ENCODE assay signal across 8 mouse cellular contexts in genomic region chr15:79670249-79670971, GRCm38 (mm10). TPM values are rescaled to one million over a fixed set of nuclear protein-coding genes. Genes with fewer than 3 reads are reported as not detected.
DNase-seq lines count a peak whose midpoint lies in the region; ATAC-seq and TF ChIP-seq lines count a peak whose summit lies in the region.

Tomm22 (plus strand) TSS chr15:79670861.

- H3ac ChIP-seq in myocyte (ENCODE audit: control insufficient read depth, insufficient read length): peak within 1 kb of the TSS; percentile 59

- peak within 1 kb of the TSS; percentile 92 for H3K4me3 ChIP-seq in bone marrow macrophage, adult 2 months (ENCODE audit: insufficient read depth, low read length)
- H3K4me3 ChIP-seq in embryonic fibroblast, embryonic 13.5 days (ENCODE audit: insufficient read depth, low read length): peak within 1 kb of the TSS; percentile 86
- peak within 1 kb of the TSS; percentile 97 for H3K4me3 ChIP-seq in heart, embryonic 10.5 days
- peak within 1 kb of the TSS; percentile 93 for H3K4me3 ChIP-seq in kidney, embryonic 16.5 days (ENCODE audit: low read length)
- peak within 1 kb of the TSS; percentile 94 for H3K4me3 ChIP-seq in liver, adult 2 months (ENCODE audit: insufficient read depth, low read depth, low read length)
- H3K4me3 ChIP-seq in myocyte: peak within 1 kb of the TSS; percentile 76

- H3K27ac ChIP-seq in bone marrow macrophage, adult 2 months (ENCODE audit: insufficient read depth, low read depth, low read length): no peak within 1 kb of the TSS
- H3K27ac ChIP-seq in embryonic fibroblast, embryonic 13.5 days (ENCODE audit: insufficient read depth, low read length): no peak within 1 kb of the TSS
- peak within 1 kb of the TSS; percentile 95 for H3K27ac ChIP-seq in heart, embryonic 10.5 days
- H3K27ac ChIP-seq in kidney, embryonic 16.5 days (ENCODE audit: low read length): no peak within 1 kb of the TSS
- peak within 1 kb of the TSS; percentile 38; the same call in 1 of the 2 replicates for H3K27ac ChIP-seq in liver, adult 2 months (replicated peaks; ENCODE audit: insufficient read depth, low read depth, low read length)

- peak; percentile 93 for DNase-seq in A20 (ENCODE audit: low read depth, low spot score)
- peak; percentile 95 for DNase-seq in heart, embryonic 10.5 days (ENCODE audit: low spot score)
- peak; percentile 81 for DNase-seq in liver, adult 2 months (ENCODE audit: extremely low read depth, low read depth, low spot score)
- peak; percentile 95 for DNase-seq in splenic B cell, adult 2 months (ENCODE audit: low read depth, low spot score)

- peaks cover 50% of the 10 kb centered on the region for H3K36me3 ChIP-seq in heart, embryonic 10.5 days
- peaks cover 35% of the 10 kb centered on the region for H3K36me3 ChIP-seq in kidney, embryonic 16.5 days (ENCODE audit: insufficient read depth, low read length)
- H3K36me3 ChIP-seq in liver, adult 2 months (ENCODE audit: control insufficient read depth, insufficient read depth, low read length): peaks cover 11% of the 10 kb centered on the region
- peaks cover 26% of the 10 kb centered on the region for H3K36me3 ChIP-seq in myocyte (ENCODE audit: control insufficient read depth, insufficient read depth)
- peaks cover 11% of the 10 kb centered on the region; the same call in 1 of the 2 replicates for H3K36me3 ChIP-seq in splenic B cell, adult 2 months (ENCODE audit: control insufficient read depth, insufficient read depth, low read length, poor library complexity, severe bottlenecking)

- no peak for TF ChIP-seq POLR2A in bone marrow macrophage, adult 2 months (IDR thresholded peaks at IDR 0.05; ENCODE audit: borderline replicate concordance, low read depth, low read length)
- peak; percentile 72 for TF ChIP-seq POLR2A in embryonic fibroblast, embryonic 13.5 days (IDR thresholded peaks at IDR 0.05; ENCODE audit: low read depth, low read length)
- peak; percentile 55; the same call in 1 of the 2 replicates for TF ChIP-seq POLR2A in liver, adult 2 months (IDR thresholded peaks at IDR 0.05; ENCODE audit: extremely low read depth, insufficient read depth, low read length)
- TF ChIP-seq POLR2A in myocyte (IDR thresholded peaks at IDR 0.05; ENCODE audit: insufficient read length, low read depth): peak; percentile 81

- no peaks in the 10 kb centered on the region for H3K27me3 ChIP-seq in heart, embryonic 10.5 days (ENCODE audit: insufficient read depth, poor library complexity, severe bottlenecking)
- H3K27me3 ChIP-seq in kidney, embryonic 16.5 days (ENCODE audit: insufficient read depth, low read length): no peaks in the 10 kb centered on the region
- H3K27me3 ChIP-seq in liver, adult 2 months (ENCODE audit: control insufficient read depth, insufficient read depth, low read length): no peaks in the 10 kb centered on the region
- H3K27me3 ChIP-seq in myocyte (ENCODE audit: control insufficient read depth, insufficient read depth, insufficient read length): no peaks in the 10 kb centered on the region
- no peaks in the 10 kb centered on the region for H3K27me3 ChIP-seq in splenic B cell, adult 2 months (ENCODE audit: control insufficient read depth, insufficient read depth, low read length, poor library complexity, severe bottlenecking)

- peaks cover 10% of the 10 kb centered on the region for H3K79me2 ChIP-seq in liver, adult 2 months (ENCODE audit: control insufficient read depth, insufficient read depth, low read length)
- peaks cover 29% of the 10 kb centered on the region for H3K79me2 ChIP-seq in myocyte (ENCODE audit: control insufficient read depth, insufficient read depth)

- peak within 1 kb of the TSS; percentile 91 for H3K9ac ChIP-seq in kidney, embryonic 16.5 days (replicated peaks; ENCODE audit: low read length)
- H3K9ac ChIP-seq in liver, adult 2 months (ENCODE audit: low read depth, low read length): peak within 1 kb of the TSS; percentile 94

- H3K4me1 ChIP-seq in bone marrow macrophage, adult 2 months (ENCODE audit: control insufficient read depth, insufficient read depth, low read length): peaks cover 2% of the 10 kb centered on the region
- H3K4me1 ChIP-seq in embryonic fibroblast, embryonic 13.5 days (ENCODE audit: control insufficient read depth, insufficient read depth, low read length): peaks cover 5% of the 10 kb centered on the region; the same call in 1 of the 2 replicates
- H3K4me1 ChIP-seq in heart, embryonic 10.5 days: peaks cover 18% of the 10 kb centered on the region
- peaks cover 6% of the 10 kb centered on the region for H3K4me1 ChIP-seq in kidney, embryonic 16.5 days (ENCODE audit: insufficient read depth, low read length)
- H3K4me1 ChIP-seq in liver, adult 2 months (ENCODE audit: control insufficient read depth, insufficient read depth, low read length): peaks cover 8% of the 10 kb centered on the region

- 20% methylated on average over 33 of the region's 33 CpGs for WGBS in heart, embryonic 10.5 days
- WGBS in kidney, embryonic 16.5 days: 19% methylated on average over 33 of the region's 33 CpGs
- WGBS in liver, adult 2 months: 11% methylated on average over 33 of the region's 33 CpGs

- ATAC-seq in kidney, embryonic 16.5 days (ENCODE audit: low FRiP score, low TSS enrichment): peak; percentile 98

- H3K4me2 ChIP-seq in kidney, embryonic 16.5 days (replicated peaks; ENCODE audit: low read depth, low read length): peak within 1 kb of the TSS; percentile 69
- H3K4me2 ChIP-seq in myocyte (ENCODE audit: low read depth): peak within 1 kb of the TSS; percentile 96

- no peaks in the 10 kb centered on the region for H3K9me3 ChIP-seq in heart, embryonic 10.5 days
- no peaks in the 10 kb centered on the region for H3K9me3 ChIP-seq in kidney, embryonic 16.5 days (ENCODE audit: low read length)

- TF ChIP-seq CTCF in bone marrow macrophage, adult 2 months (IDR thresholded peaks at IDR 0.05; ENCODE audit: low read depth, low read length): no peak
- TF ChIP-seq CTCF in embryonic fibroblast, embryonic 13.5 days (IDR thresholded peaks at IDR 0.05; ENCODE audit: borderline replicate concordance, insufficient read depth, low read length): no peak
- TF ChIP-seq CTCF in liver, adult 2 months (IDR thresholded peaks at IDR 0.05; ENCODE audit: low read depth, low read length): peak; percentile 70

TF ChIP-seq in myocyte, 11 proteins besides CTCF, POLR2A, EP300 and RAD21:
- TF ChIP-seq POLR2AphosphoS2 (IDR thresholded peaks at IDR 0.05; ENCODE audit: insufficient read length, low read depth): peak; percentile 85
- TF ChIP-seq MYOD1 (IDR thresholded peaks at IDR 0.05; ENCODE audit: control insufficient read depth in 1 of 3, insufficient read length in 2 of 3, low read depth in 2 of 3): no peak
- TF ChIP-seq REST (IDR thresholded peaks at IDR 0.05; ENCODE audit: insufficient read depth, insufficient read length): no peak
- no peak for TF ChIP-seq TCF3 (IDR thresholded peaks at IDR 0.05; ENCODE audit: insufficient read length, low read depth)
- TF ChIP-seq MYOG (IDR thresholded peaks at IDR 0.05; ENCODE audit: control insufficient read depth in 1 of 3, insufficient read depth in 1 of 3, insufficient read length in 2 of 3, low read depth in 2 of 3): no peak
- TF ChIP-seq TCF12 (IDR thresholded peaks at IDR 0.05; ENCODE audit: insufficient read depth, poor library complexity, severe bottlenecking): no peak
- peak; percentile 56 for TF ChIP-seq SRF (IDR thresholded peaks at IDR 0.05; ENCODE audit: control insufficient read depth, insufficient read length, low read depth)

RNA-seq across cellular contexts. Expression of gene Tomm22, which starts in this region (rescaled TPM):
- polyA plus RNA-seq in bone marrow macrophage, adult 2 months (2012; ENCODE audit: insufficient read depth, insufficient read length, missing spikeins): 129 and 135 TPM in 2 replicates
- polyA plus RNA-seq in embryonic fibroblast, embryonic 13.5 days (2011; ENCODE audit: insufficient read length, low read depth, missing spikeins): 131 and 148 TPM in 2 replicates
- polyA plus RNA-seq in heart, embryonic 10.5 days (2016; fragmentation: Nextera tagmentation; extraction: Ambion mirVana): 258 and 286 TPM in 2 replicates
- polyA plus RNA-seq in kidney, embryonic 16.5 days (2015; fragmentation: Nextera tagmentation; extraction: Ambion mirVana): 262 and 263 TPM in 2 replicates
- 46.0 and 52.8 TPM in 2 replicates for total RNA-seq in liver, adult 2 months (2014; rRNA removed)
- polyA plus RNA-seq in liver, adult 2 months (2012; rRNA removed): 22.2 and 23.9 TPM in 2 replicates
- 110 TPM for polyA plus RNA-seq in myocyte (2012; fragmentation: generic; extraction: Trizol)

Comparison
In these comparisons a context has a peak if more than half of its experiments do, and no peak if none do; other contexts are left out.
1. H3K27ac ChIP-seq: peak in heart, embryonic 10.5 days (single experiment) and liver, adult 2 months (single experiment); none in bone marrow macrophage, adult 2 months (single experiment), embryonic fibroblast, embryonic 13.5 days (single experiment) and kidney, embryonic 16.5 days (single experiment).
2. Peak in every context shown above with its lines, with median percentiles within 50 percentile points of each other: DNase-seq and H3K4me3 ChIP-seq.